Mouse (Mus musculus): ENCODE results near the gene Esf1. TPM values are rescaled to one million over a fixed set of nuclear protein-coding genes. Genes with fewer than 3 reads are reported as not detected.
"Not testable (repeated sequence)": the region's sequence is repeated elsewhere in the genome, so short reads cannot be mapped to it uniquely, and the experiment has no call there.

Gene Esf1
- total RNA-seq (2014; fragmentation: Nextera tagmentation) = 47.0 and 53.4 TPM in 2 replicates
- total RNA-seq (2017) = 103 and 156 TPM in 2 replicates

DNA sequence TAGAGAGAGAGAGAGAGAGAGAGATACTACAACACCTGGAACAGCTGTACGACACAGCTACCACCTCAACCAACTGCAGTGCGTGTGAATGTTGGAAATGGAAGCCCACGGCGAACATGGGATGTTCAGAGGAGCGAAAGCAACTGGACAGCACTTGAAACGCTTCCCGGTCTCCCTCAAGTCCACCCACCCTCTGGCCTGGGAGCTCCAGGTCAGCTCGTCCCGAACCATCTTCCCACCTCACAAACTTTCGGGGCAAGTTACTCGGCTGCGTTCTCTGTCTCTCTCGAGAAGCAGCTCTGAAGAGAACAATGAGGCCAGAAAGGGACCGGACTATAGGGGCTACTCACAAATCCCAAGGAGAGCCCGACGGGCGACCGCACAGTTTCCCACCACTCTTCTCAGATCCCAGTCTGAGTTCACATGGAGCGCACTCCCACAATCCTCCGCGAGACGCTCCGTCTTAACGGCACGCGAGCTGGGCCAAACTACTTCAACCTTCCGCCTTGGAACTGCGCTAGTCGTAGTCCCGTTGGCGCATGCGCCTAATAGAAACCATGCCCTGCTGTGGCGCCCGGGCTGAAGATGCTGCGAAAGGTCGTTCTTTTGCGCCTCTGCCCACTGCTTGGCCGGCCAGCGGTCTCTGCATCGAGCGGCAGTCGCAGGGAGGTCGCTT lies at the start of gene Esf1, which contains the start of gene Ndufaf5:
TSS of gene Esf1 (minus strand) at position 438 of the 676 bp plus-strand sequence.
TSS of gene Ndufaf5 (plus strand) at position 523 of the 676 bp plus-strand sequence.
- ATAC-seq (replicated peaks; ENCODE audit: low FRiP score, low TSS enrichment, poor library complexity, severe bottlenecking) = peak; percentile 96

DNA sequence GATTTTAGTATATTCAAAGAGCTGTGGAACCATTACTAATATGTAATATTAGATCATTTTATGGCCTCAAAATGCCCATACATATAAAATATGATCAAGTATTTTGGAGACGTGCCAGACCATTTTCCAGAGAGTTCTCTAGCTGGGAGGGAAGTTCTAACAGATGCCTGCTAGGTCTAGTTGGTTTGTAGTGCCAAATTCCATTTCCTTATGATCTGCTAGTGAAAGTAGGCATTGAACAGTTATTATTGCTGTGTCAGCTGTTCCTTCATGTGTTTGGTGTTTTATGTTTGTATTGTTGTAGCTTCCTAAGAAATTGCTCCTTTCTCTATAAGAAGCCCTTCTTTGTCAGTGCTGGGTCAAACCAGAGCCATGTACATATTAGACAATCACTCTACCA lies 45.6 kb upstream of the Esf1 start:
- ATAC-seq (replicated peaks; ENCODE audit: low FRiP score, low TSS enrichment, poor library complexity, severe bottlenecking) = no peak

GRCm38 (mm10) chr2:140215415-140215814 lies 45.1 kb upstream of the Esf1 start:
- no peak for ATAC-seq (replicated peaks; ENCODE audit: low FRiP score, low TSS enrichment, poor library complexity, severe bottlenecking)

DNA sequence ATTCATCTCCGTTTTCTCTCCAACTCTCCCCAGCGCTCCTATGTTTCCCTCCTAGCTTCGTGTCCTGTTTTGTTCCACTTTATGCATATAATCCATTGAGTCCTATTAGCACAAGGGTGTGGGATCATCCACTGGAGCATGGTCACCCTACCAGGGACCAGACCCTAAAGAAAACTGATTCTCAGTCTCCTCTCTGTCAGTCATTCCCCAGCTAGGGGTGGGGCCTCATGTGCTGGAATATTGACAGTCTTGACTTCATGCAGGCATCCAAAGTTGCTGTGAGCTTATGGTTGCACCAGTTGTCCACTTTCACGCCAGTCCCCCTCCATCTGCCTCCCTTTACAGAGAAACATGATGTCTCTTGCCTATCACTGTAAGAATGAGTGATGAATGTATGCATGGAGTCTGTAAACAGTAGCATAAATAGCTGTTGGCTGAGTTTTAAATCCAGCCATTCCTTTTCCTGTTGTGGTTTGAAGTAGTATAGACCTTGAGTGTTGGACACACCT lies 44.2 kb upstream of the Esf1 start:
- no peak for ATAC-seq (replicated peaks; ENCODE audit: low FRiP score, low TSS enrichment, poor library complexity, severe bottlenecking)

DNA sequence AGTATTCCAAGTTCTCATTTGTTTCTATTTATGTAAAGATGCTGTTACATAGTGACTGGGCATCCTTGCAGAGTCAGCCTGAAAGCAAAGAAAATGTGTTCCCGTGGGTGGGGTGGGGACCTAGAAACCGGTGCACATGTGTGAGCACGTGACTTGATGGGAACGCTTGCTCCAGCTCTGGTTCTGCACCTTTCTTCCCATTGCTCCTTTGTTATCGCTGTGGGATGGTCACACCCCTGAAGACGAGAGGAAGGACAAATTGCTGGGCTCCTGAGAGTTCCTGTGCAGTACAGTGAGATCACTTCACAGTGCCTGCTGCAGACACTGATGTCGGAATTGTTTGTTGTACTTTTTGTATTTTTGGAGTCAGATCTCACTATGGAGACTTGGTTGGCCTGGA lies 33.4 kb upstream of the Esf1 start:
- no peak for ATAC-seq (replicated peaks; ENCODE audit: low FRiP score, low TSS enrichment, poor library complexity, severe bottlenecking)

- ATAC-seq (replicated peaks; ENCODE audit: low FRiP score, low TSS enrichment, poor library complexity, severe bottlenecking) = peak; percentile 83
These were observed 32.2 kb upstream of the Esf1 start for GRCm38 (mm10) chr2:140202573-140202972.

GRCm38 (mm10) chr2:140200713-140201112 lies 30.3 kb upstream of the Esf1 start:
- no peak for ATAC-seq (replicated peaks; ENCODE audit: low FRiP score, low TSS enrichment, poor library complexity, severe bottlenecking)

DNA sequence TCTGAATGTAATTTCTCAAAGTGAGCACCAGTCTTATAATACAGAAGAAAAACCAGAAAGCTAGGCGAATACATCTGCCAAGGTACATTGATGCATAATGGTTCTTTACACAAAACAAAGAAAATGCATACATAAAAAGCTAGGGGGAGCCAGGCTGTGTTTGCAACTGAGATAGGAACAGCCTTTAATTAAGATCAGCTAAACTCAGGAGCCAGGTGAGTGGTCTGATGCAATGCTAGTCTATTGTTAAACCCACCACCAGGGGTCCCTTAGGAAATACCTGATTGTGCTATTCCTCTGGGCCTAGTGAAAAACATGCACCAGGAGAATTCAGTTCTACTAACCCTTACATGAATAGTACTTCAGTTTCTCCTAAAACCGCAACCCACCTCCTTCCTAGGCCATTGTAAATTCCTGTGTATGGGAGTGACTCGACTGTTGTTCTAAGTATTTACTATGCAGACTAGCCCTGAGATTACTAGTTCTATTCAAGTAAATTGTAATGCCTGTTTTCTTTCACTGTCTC lies 15.4 kb upstream of the Esf1 start:
- ATAC-seq (replicated peaks; ENCODE audit: low FRiP score, low TSS enrichment, poor library complexity, severe bottlenecking) = not testable (repeated sequence)

GRCm38 (mm10) chr2:140170803-140171553 lies 614 bp upstream of the Esf1 start:
- ATAC-seq (replicated peaks; ENCODE audit: low FRiP score, low TSS enrichment, poor library complexity, severe bottlenecking) = peak; percentile 71

- no peak for ATAC-seq (replicated peaks; ENCODE audit: low FRiP score, low TSS enrichment, poor library complexity, severe bottlenecking)
These were observed 1.3 kb downstream of the Esf1 start for GRCm38 (mm10) chr2:140169057-140169456.

GRCm38 (mm10) chr2:140163351-140163854 lies 7.0 kb downstream of the Esf1 start:
- peak; percentile 98 for ATAC-seq (replicated peaks; ENCODE audit: low FRiP score, low TSS enrichment, poor library complexity, severe bottlenecking)

GRCm38 (mm10) chr2:140159186-140159730 lies 11.1 kb downstream of the Esf1 start:
- no peak for ATAC-seq (replicated peaks; ENCODE audit: low FRiP score, low TSS enrichment, poor library complexity, severe bottlenecking)

GRCm38 (mm10) chr2:140151743-140152142 lies 18.6 kb downstream of the Esf1 start, which contains the start of gene Gm17374:
Gm17374 (plus strand) TSS chr2:140152043.
- ATAC-seq (replicated peaks; ENCODE audit: low FRiP score, low TSS enrichment, poor library complexity, severe bottlenecking) = not testable (repeated sequence)

DNA sequence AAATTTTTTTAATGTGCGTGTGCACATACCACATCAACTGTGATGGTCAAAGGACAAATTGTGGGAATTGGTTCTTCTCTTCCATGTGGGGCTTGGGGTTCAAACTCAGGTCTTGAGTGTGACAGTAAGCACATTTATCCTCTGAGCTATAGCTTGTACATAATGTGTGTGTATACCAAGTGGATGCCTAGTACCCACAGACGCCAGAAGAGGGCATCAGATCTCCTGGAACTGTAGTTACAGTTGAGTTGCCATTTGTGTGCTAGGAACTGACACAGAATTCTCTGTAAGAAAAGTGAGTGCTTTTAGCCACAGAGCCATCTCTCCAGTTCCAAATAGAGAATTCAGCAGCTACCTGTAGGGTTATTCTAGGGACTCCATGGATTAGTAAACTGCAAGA lies 44.8 kb downstream of the Esf1 start:
- peak; percentile 57; the same call in 1 of the 2 replicates for ATAC-seq (replicated peaks; ENCODE audit: low FRiP score, low TSS enrichment, poor library complexity, severe bottlenecking)

- ATAC-seq (replicated peaks; ENCODE audit: low FRiP score, low TSS enrichment, poor library complexity, severe bottlenecking) = no peak
These were observed 56.5 kb downstream of the Esf1 start for GRCm38 (mm10) chr2:140113851-140114250.

GRCm38 (mm10) chr2:140108945-140109344 lies 61.4 kb downstream of the Esf1 start:
- ATAC-seq (replicated peaks; ENCODE audit: low FRiP score, low TSS enrichment, poor library complexity, severe bottlenecking) = no peak

- ATAC-seq (replicated peaks; ENCODE audit: low FRiP score, low TSS enrichment, poor library complexity, severe bottlenecking) = no peak
These were observed 62.7 kb downstream of the Esf1 start for GRCm38 (mm10) chr2:140107641-140108040.

GRCm38 (mm10) chr2:140104951-140105350 lies 65.4 kb downstream of the Esf1 start:
- no peak for ATAC-seq (replicated peaks; ENCODE audit: low FRiP score, low TSS enrichment, poor library complexity, severe bottlenecking)

- no peak for ATAC-seq (replicated peaks; ENCODE audit: low FRiP score, low TSS enrichment, poor library complexity, severe bottlenecking)
These were observed 69.6 kb downstream of the Esf1 start for GRCm38 (mm10) chr2:140100551-140101474.

All from megakaryocyte-erythroid progenitor cell, adult 5-6 weeks (primary cell).